Mouse (Mus musculus) C2C12 (cell line): Measurements from ENCODE around the gene Zbtb9.

Source experiments
- CTCF ChIP-seq: IDR thresholded peaks from one replicate; pipeline ENCODE4 v1.5.1; 2011; ENCODE audit not compliant: control insufficient read depth, insufficient read depth, insufficient read length
- USF1 ChIP-seq: IDR thresholded peaks from one replicate; pipeline ENCODE4 v1.6.1; 2011; ENCODE audit warnings: low read depth, mild to moderate bottlenecking, control low read depth, moderate library complexity

DNA sequence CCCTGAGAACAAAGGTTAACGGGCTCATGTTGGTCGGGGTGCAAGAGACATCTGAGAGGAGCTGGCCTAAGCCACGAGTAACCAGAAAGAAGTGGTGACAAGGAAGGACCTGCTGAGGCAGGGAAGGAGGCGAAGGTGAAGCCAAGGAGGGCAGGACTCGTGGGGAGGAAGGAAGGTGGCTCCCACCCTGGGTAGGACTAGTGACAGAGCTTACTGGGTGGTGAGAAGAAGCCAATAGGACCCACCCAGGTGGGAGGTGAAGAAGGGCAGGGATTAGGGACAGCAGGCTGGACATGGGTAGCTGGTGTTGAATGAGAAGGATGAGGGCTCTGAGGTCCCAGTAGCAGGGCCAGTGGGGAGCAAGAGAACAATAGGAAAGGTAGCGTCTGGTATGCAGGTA, 19.8 kb upstream of the Zbtb9 start:
- no peak for TF ChIP-seq USF1
- TF ChIP-seq CTCF = no peak
